Mouse (Mus musculus) cerebellum, adult 2 months (tissue): Measurements from ENCODE around the gene Spata5. TPM values are rescaled to one million over a fixed set of nuclear protein-coding genes. Genes with fewer than 3 reads are reported as not detected.

Source experiments
- DNase-seq, 2 experiments: peaks; one replicate each; pipeline ENCODE4 v3.0.0; 2021
- H3K27ac ChIP-seq: fragments of 200-500 bp; 2 replicates; pipeline ENCODE4 v1.5.1; 2012; ENCODE audit warnings: low read length, control low read depth, inconsistent platforms; ENCODE audit not compliant: insufficient read depth
- H3K27me3 ChIP-seq: fragments of 200-500 bp; 2 replicates; pipeline ENCODE4 v1.6.1; 2012; ENCODE audit warnings: inconsistent platforms, mild to moderate bottlenecking, low read length, moderate library complexity; ENCODE audit not compliant: control insufficient read depth, insufficient read depth
- H3K4me1 ChIP-seq: fragments of 200-500 bp; 2 replicates; pipeline ENCODE4 v1.6.1; 2011; ENCODE audit warnings: low read length; ENCODE audit not compliant: control insufficient read depth, insufficient read depth
- H3K4me3 ChIP-seq: fragments of 200-500 bp; replicated peaks from 2 replicates; pipeline ENCODE3; 2011; ENCODE audit warnings: mild to moderate bottlenecking, low read depth, low read length, control low read depth; ENCODE audit not compliant: insufficient read depth
- CTCF ChIP-seq: fragments of 200-500 bp; IDR thresholded peaks from 2 replicates; pipeline ENCODE4 v1.5.1; 2011; ENCODE audit warnings: low read depth, mild to moderate bottlenecking, control low read depth, low read length, moderate library complexity, borderline replicate concordance; ENCODE audit not compliant: insufficient read depth
- POLR2A ChIP-seq: fragments of 200-500 bp; IDR thresholded peaks from 2 replicates; pipeline ENCODE4 v1.6.1; 2011; ENCODE audit warnings: low read length, control low read depth, borderline replicate concordance; ENCODE audit not compliant: insufficient read depth
- WGBS: fragments of 180-500 bp; shearing (Covaris S2); methylation state at CpG from one replicate; pipeline ENCODE4 v1.1.7; 2018; 5-methylcytosine and 5-hydroxymethylcytosine counted together
- polyA plus RNA-seq: library from polyadenylated mRNA; depleted of rRNA; stranded (reverse); fragments of >200 nt; gene quantifications from 2 replicates; pipeline ENCODE4 v1.2.3, GENCODE M21; 2012

Gene Spata5
- polyA plus RNA-seq, 1 experiment: 8.0 TPM

DNA sequence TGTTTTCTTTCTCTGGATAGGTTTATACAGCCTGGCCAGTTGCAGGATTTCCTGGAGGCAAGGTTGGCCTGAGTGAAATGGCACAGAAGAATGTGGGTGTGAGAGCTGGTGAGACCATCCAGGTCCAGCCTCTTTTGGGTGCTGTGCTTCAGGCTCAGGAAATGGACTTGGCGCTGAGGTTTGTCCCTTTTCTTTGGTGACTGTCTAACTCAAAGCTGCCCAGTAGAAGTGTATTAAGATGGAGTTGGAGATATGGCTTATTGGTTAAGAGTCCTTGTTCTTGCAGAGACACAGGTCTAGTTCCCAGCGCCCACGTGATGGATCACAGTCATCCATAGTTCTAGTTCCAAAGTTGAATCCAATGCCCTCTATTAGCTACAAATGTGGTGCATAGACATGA lies 6.4 kb downstream of the Spata5 start:
- Histone ChIP-seq H3K4me3 (no peak overlapping the region), H3K27ac (no peak overlapping the region), H3K27me3 (no peaks in the 10 kb centered on the region), H3K4me1 (peaks cover 2% of the 10 kb centered on the region; the same call in 1 of the 2 replicates)
- TF ChIP-seq CTCF (no peak), POLR2A (no peak)
- WGBS: 97% methylated on average over 3 of the region's 3 CpGs
- no peak for DNase-seq

DNA sequence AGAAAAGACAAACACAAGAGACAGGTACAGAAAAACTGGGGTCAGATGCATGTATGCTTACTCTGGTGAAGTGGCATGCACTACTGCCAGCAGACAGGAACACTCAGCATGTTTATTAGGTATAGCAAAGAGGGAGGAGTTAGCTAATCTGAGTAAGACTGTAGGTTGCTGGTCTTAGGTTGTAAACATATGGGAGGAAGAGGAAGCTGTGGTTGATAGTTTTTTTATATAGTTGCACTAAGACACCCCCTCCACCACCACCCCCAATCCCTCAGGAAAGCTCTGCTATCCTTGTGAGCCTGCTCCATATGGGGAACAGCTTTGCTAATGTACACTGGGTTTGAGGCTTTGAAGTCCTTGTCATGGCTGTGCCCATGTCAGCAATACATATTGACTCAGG lies 10.7 kb downstream of the Spata5 start:
- Histone ChIP-seq H3K4me1 (no peaks in the 10 kb centered on the region), H3K4me3 (no peak overlapping the region), H3K27me3 (no peaks in the 10 kb centered on the region), H3K27ac (no peak overlapping the region)
- no peak for TF ChIP-seq POLR2A
- no peak for TF ChIP-seq CTCF
- no peak for DNase-seq

DNA sequence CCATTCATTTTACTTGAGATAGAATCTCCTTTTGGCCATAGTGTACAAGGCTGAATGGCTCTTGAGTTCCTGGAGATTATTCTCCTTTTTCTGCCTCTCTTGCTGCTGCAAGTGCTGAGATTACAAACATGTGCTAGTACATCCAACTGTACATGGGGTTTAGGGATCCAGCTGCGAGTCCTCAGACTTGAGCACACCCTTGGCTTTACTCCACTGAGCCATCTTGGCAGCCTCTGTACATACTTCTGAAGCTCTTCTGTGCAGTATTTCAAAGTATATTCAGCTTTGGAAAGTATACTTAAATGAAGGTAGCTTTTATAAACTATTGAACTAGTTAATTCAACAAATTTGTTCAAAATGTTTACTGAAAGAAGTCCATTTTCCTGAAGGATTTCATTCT lies 20.1 kb downstream of the Spata5 start:
- H3K4me1 ChIP-seq: no peaks in the 10 kb centered on the region
- WGBS: 65% methylated on average over 1 of the region's 1 CpGs
- no peak overlapping the region for H3K4me3 ChIP-seq
- DNase-seq: no peak
- no peaks in the 10 kb centered on the region for H3K27me3 ChIP-seq
- H3K27ac ChIP-seq: no peak overlapping the region
- no peak for TF ChIP-seq CTCF
- TF ChIP-seq POLR2A: no peak

GRCm38 (mm10) chr3:37443409-37443808 lies 23.7 kb downstream of the Spata5 start:
- no peak for DNase-seq
- 95% methylated on average over 2 of the region's 2 CpGs for WGBS
- TF ChIP-seq POLR2A (no peak), CTCF (no peak)

GRCm38 (mm10) chr3:37455992-37456391 lies 36.3 kb downstream of the Spata5 start:
- no peak for TF ChIP-seq POLR2A
- no peak for TF ChIP-seq CTCF
- no peak for DNase-seq
- Histone ChIP-seq H3K4me3 (no peak overlapping the region), H3K27ac (no peak overlapping the region), H3K4me1 (no peaks in the 10 kb centered on the region), H3K27me3 (no peaks in the 10 kb centered on the region)
- WGBS: 95% methylated on average over 1 of the region's 1 CpGs

More at GRCm38 (mm10) chr3:37443409-37443808, 23.7 kb downstream of the Spata5 start:
- Histone ChIP-seq H3K4me3 (no peak overlapping the region), H3K27me3 (no peaks in the 10 kb centered on the region), H3K4me1 (no peaks in the 10 kb centered on the region), H3K27ac (no peak overlapping the region)

DNA sequence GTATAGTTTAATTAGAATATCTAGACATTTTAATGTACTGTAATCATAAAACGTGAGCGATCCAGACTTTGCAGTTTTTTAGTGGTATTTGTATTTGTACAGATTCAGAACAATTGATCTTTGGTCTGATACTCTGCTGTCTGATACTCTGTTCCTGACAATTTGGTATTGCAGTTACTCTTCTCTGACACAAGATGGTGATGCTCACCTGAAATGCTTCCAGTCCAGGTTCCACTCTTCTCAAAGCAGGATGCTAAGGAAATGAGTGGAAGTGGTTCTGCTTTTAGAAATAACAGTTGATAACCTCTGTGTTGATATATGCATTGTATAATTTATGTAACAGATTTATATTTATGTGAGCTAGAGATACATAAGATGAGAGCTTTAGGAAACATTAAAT lies 48.5 kb downstream of the Spata5 start:
- H3K27ac ChIP-seq: no peak overlapping the region
- DNase-seq: no peak
- WGBS: 91% methylated on average over 2 of the region's 2 CpGs
- no peaks in the 10 kb centered on the region for H3K27me3 ChIP-seq
- H3K4me3 ChIP-seq: no peak overlapping the region
- TF ChIP-seq POLR2A (no peak), CTCF (0 out of 2 replicates have a peak, but pooled peaks have one; percentile 17)
- no peaks in the 10 kb centered on the region for H3K4me1 ChIP-seq

GRCm38 (mm10) chr3:37469353-37469752 lies 49.7 kb downstream of the Spata5 start:
- DNase-seq: no peak
- 88% methylated on average over 4 of the region's 4 CpGs for WGBS
- Histone ChIP-seq H3K27me3 (no peaks in the 10 kb centered on the region), H3K4me1 (no peaks in the 10 kb centered on the region), H3K4me3 (no peak overlapping the region), H3K27ac (no peak overlapping the region)
- no peak for TF ChIP-seq CTCF
- TF ChIP-seq POLR2A: no peak

- Histone ChIP-seq H3K4me3 (no peak overlapping the region), H3K27ac (no peak overlapping the region), H3K27me3 (no peaks in the 10 kb centered on the region), H3K4me1 (no peaks in the 10 kb centered on the region)
- DNase-seq: no peak
- TF ChIP-seq POLR2A: no peak
- no peak for TF ChIP-seq CTCF
- WGBS: 92% methylated on average over 2 of the region's 2 CpGs
Measured at GRCm38 (mm10) chr3:37470867-37471266, 51.2 kb downstream of the Spata5 start.
